Mouse (Mus musculus) liver, embryonic 12.5 days (tissue): Measurements from ENCODE around the gene Galr2. TPM values are rescaled to one million over a fixed set of nuclear protein-coding genes. Genes with fewer than 3 reads are reported as not detected.
"Not testable (repeated sequence)": the region's sequence is repeated elsewhere in the genome, so short reads cannot be mapped to it uniquely, and the experiment has no call there.

ENCODE experiments used
- ATAC-seq: fragments of 200-750 bp; cut with Nextera tagmentation; 2 replicates; pipeline ENCODE4 v1.8.0; 2017; ENCODE audit warnings: moderate number of reproducible peaks, mild to moderate bottlenecking, moderate library complexity
- H3K27ac ChIP-seq: fragments of 300-500 bp; sonication (generic); 2 replicates; pipeline ENCODE4 v1.5.1; 2016; ENCODE audit warnings: mild to moderate bottlenecking
- H3K27me3 ChIP-seq: fragments of 300-500 bp; sonication (generic); replicated peaks from 2 replicates; pipeline ENCODE4 v1.6.1; 2016; ENCODE audit warnings: mild to moderate bottlenecking, moderate library complexity
- H3K36me3 ChIP-seq: fragments of 300-500 bp; sonication (generic); 2 replicates; pipeline ENCODE4 v1.6.1; 2016; ENCODE audit warnings: mild to moderate bottlenecking, moderate library complexity
- H3K4me1 ChIP-seq: fragments of 300-500 bp; sonication (generic); 2 replicates; pipeline ENCODE4 v1.6.1; 2016
- H3K4me2 ChIP-seq: fragments of 300-500 bp; sonication (generic); 2 replicates; pipeline ENCODE4 v1.6.1; 2016; ENCODE audit warnings: mild to moderate bottlenecking, moderate library complexity
- H3K4me3 ChIP-seq: fragments of 300-500 bp; sonication (generic); 2 replicates; pipeline ENCODE4 v1.5.1; 2016; ENCODE audit warnings: mild to moderate bottlenecking, moderate library complexity
- H3K9ac ChIP-seq: fragments of 300-500 bp; sonication (generic); 2 replicates; pipeline ENCODE4 v1.6.1; 2016; ENCODE audit warnings: mild to moderate bottlenecking, moderate library complexity
- H3K9me3 ChIP-seq: fragments of 300-500 bp; sonication (generic); replicated peaks from 2 replicates; pipeline ENCODE4 v1.6.1; 2016; ENCODE audit warnings: mild to moderate bottlenecking, moderate library complexity
- WGBS: fragments of 180-500 bp; shearing (Covaris S2); methylation state at CpG from one replicate; pipeline ENCODE4 v1.1.7; 2016; ENCODE audit not compliant: insufficient replicate concordance; 5-methylcytosine and 5-hydroxymethylcytosine counted together
- polyA plus RNA-seq: library from polyadenylated mRNA; unstranded; fragments of >200 nt; fragmentation: Nextera tagmentation; extraction: Ambion mirVana; gene quantifications from 2 replicates; pipeline ENCODE4 v1.2.1, GENCODE M21; 2016

Galr2 gene
- polyA plus RNA-seq, 1 experiment from 2014 or later, result not detected

DNA sequence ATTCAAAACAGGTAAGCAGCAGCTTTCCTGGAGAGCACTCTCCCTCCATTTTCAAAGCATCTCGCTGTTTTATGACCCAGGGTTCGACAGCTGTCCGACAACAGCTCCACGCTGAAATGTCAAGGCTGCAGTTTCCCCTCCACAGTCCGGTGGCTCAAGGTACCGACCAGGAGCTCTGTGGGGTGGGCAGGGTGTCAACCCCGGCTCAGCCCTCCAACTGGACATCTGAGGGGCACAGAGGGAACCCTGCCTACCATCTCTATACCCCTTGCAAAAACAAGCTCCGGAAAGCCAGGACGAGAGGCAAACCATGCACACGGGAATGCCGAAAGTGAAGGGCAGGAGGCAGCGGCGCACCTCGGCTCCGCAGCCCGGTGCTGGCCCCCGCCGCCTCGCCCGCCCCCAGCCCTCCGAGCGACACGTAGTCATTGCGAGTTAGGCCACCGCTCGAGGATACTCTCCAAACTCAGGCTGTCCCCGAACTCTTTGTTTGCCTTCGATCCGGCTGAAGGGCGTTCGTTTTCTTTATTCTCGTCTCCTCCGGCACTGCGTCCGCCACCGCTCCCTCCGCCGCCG is 7.2 kb upstream of the Galr2 start:
- under 1% methylated on average over 39 of the region's 39 CpGs for WGBS
- peak; percentile 67 for ATAC-seq
- Histone ChIP-seq H3K9me3 (no peaks in the 10 kb centered on the region), H3K27me3 (no peaks in the 10 kb centered on the region), H3K4me1 (peaks cover 49% of the 10 kb centered on the region), H3K36me3 (peaks cover 41% of the 10 kb centered on the region), H3K4me2 (peak overlapping the region; percentile 80), H3K27ac (peak overlapping the region; percentile 82), H3K4me3 (peak overlapping the region; percentile 95), H3K9ac (peak overlapping the region; percentile 94)

DNA sequence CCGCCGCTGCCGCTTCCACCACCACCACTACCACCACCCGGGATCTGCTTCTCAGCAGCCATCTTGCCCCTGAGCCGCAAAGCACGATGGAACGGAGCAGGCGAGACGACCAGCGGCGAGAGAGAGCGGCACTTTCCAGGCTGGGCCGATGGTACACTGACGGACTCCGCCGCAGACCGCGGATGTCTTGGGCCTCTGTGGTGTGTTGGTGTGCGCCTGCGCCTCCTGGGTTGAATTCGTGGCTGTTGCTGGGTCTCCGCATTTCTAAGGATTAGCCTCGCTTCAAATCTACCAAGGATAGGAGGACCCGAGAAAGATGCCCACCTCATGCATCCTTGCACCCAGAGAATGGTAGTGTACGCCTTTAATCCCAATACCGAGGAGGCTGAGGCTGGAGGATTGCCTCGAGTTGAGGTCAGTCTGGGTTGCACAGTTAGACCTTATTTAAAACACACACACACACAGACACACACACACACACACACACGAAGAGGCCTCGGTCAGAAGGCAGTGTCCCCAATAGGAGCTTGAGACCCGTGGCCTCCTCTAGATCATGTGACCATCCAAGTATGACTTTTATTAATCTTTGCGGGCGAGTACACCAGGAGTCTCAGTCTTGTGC is 6.6 kb upstream of the Galr2 start, which contains the start of gene Srp68:
Gene Srp68 (minus strand): TSS at position 173 of the 622 bp plus-strand sequence.
- WGBS, result 2% methylated on average over 32 of the region's 32 CpGs
- Histone ChIP-seq H3K9ac (peak within 1 kb of the TSS; percentile 94), H3K36me3 (peaks cover 35% of the 10 kb centered on the region), H3K4me2 (peak within 1 kb of the TSS; percentile 80), H3K4me1 (peaks cover 49% of the 10 kb centered on the region), H3K27me3 (peaks cover 4% of the 10 kb centered on the region; the same call in 1 of the 2 replicates), H3K9me3 (no peaks in the 10 kb centered on the region), H3K4me3 (peak within 1 kb of the TSS; percentile 95), H3K27ac (peak within 1 kb of the TSS; percentile 82)
- peak; percentile 93 for ATAC-seq

DNA sequence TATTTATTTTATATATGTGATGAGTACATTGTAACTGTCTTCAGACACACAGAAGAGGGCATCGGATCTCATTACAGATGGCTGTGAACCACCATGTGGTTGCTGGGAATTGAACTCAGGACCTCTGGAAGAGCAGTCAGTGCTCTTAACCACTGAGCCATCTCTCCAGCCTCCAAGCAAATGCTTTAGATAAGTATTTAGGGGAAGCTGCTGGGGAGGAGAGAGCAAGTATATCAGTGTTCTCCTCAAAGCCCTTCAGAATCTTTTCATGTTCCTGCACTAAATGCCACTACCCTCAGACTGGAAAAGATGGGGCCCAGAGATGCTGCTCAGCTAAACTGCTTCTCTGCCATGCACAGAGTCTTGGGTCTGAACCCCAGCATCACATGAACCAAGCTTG is 3.6 kb upstream of the Galr2 start:
- WGBS, result 74% methylated on average over 1 of the region's 1 CpGs

DNA sequence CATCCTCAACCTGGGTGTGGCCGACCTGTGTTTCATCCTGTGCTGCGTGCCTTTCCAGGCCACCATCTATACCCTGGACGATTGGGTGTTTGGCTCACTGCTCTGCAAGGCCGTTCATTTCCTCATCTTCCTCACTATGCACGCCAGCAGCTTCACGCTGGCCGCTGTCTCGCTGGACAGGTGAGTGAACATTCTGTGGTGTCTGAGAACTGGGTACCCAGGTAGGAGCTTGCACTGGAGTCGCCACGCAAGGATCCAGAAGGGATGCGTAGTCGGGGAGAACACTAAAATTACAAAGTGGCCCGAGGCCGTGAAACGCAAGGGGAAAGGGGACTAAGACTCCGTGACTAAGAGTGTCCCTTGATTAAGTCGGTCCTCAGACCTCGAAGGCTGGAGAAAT is 932 bp downstream of the Galr2 start:
- H3K4me2 ChIP-seq, result peak overlapping the region; percentile 43
- peaks cover 74% of the 10 kb centered on the region for H3K27me3 ChIP-seq
- H3K36me3 ChIP-seq, result no peaks in the 10 kb centered on the region

More for the DNA sequence above, 3.6 kb upstream of the Galr2 start:
- peaks cover 30% of the 10 kb centered on the region for H3K4me1 ChIP-seq
- not testable (repeated sequence) for H3K36me3 ChIP-seq, ATAC-seq, H3K27ac ChIP-seq, H3K9ac ChIP-seq, H3K9me3 ChIP-seq, H3K4me2 ChIP-seq, H3K4me3 ChIP-seq
- H3K27me3 ChIP-seq, result peaks cover 31% of the 10 kb centered on the region

DNA sequence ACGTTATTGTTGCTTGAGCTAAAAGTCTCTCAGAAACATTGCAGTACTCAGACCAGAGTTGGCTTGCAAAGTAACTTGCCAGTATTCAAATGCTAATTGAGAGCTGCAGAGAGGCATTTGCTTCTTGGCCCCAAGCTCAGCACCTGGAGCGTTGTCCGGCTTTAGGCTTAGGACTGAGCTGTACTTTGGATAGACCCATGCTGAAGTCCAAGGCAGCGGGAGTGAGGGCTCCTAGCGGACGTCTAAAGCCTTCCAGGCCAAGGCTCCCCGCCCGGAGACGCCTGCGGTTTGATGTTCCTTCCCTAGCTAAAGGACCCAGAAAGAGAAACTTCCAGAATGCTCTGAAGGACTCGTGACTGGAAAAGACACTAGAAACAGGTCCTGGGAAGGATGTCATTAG is 1.4 kb downstream of the Galr2 start:
- Histone ChIP-seq H3K36me3 (no peaks in the 10 kb centered on the region), H3K4me2 (no peak overlapping the region), H3K4me1 (peaks cover 9% of the 10 kb centered on the region), H3K9ac (no peak overlapping the region), H3K27ac (no peak overlapping the region), H3K9me3 (peaks cover 4% of the 10 kb centered on the region; the same call in 1 of the 2 replicates), H3K27me3 (peaks cover 74% of the 10 kb centered on the region), H3K4me3 (no peak overlapping the region)
- WGBS, result 1% methylated on average over 11 of the region's 11 CpGs
- ATAC-seq, result no peak

More for the DNA sequence above, 932 bp downstream of the Galr2 start:
- no peak overlapping the region for H3K27ac ChIP-seq
- peaks cover 8% of the 10 kb centered on the region for H3K4me1 ChIP-seq
- no peak for ATAC-seq
- peak overlapping the region; percentile 28 for H3K4me3 ChIP-seq
- no peak overlapping the region for H3K9ac ChIP-seq
- WGBS, result 4% methylated on average over 18 of the region's 18 CpGs
- peaks cover 4% of the 10 kb centered on the region; the same call in 1 of the 2 replicates for H3K9me3 ChIP-seq

DNA sequence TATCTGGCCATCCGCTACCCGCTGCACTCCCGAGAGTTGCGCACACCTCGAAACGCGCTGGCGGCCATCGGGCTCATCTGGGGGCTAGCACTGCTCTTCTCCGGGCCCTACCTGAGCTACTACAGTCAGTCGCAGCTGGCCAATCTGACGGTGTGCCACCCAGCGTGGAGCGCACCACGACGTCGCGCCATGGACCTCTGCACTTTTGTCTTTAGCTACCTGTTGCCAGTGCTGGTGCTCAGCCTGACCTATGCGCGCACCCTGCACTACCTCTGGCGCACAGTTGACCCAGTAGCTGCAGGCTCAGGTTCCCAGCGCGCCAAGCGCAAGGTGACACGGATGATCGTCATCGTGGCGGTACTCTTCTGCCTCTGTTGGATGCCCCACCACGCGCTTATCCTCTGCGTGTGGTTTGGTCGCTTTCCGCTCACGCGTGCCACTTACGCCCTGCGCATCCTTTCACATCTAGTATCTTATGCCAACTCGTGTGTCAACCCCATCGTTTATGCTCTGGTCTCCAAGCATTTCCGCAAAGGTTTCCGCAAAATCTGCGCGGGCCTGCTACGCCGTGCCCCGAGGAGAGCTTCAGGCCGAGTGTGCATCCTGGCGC is 2.3 kb downstream of the Galr2 start:
- H3K27ac ChIP-seq, result no peak overlapping the region
- no peak overlapping the region for H3K4me2 ChIP-seq
- peaks cover 4% of the 10 kb centered on the region; the same call in 1 of the 2 replicates for H3K9me3 ChIP-seq
- 11% methylated on average over 48 of the region's 48 CpGs for WGBS
- H3K4me1 ChIP-seq, result peaks cover 16% of the 10 kb centered on the region
- ATAC-seq, result no peak
- peaks cover 74% of the 10 kb centered on the region for H3K27me3 ChIP-seq
- H3K9ac ChIP-seq, result no peak overlapping the region
- no peak overlapping the region for H3K4me3 ChIP-seq
- H3K36me3 ChIP-seq, result peaks cover 8% of the 10 kb centered on the region; the same call in 1 of the 2 replicates

DNA sequence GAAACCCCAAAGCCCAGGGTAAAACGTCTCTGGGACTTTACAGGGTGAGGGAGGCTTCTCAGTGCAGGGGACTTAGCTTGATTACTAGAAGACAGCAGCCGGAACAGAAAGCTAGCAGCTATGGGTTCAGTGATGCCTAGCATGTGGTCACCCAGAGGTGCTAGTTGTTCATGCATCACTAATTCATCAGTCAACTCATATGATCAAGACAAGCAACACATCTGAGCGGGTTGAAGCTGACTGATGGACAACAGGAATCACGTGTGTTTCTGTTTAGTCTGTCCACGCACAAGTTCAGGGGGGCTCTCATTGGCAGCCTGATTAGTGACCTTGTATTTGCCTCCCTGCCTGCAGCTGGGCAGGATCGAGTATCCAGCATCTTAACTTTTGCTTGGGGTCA is 3.2 kb downstream of the Galr2 start:
- peaks cover 22% of the 10 kb centered on the region for H3K4me1 ChIP-seq
- peaks cover 71% of the 10 kb centered on the region for H3K27me3 ChIP-seq
- H3K9ac ChIP-seq, result no peak overlapping the region
- peaks cover 4% of the 10 kb centered on the region; the same call in 1 of the 2 replicates for H3K9me3 ChIP-seq
- WGBS, result 50% methylated on average over 6 of the region's 6 CpGs
- H3K4me3 ChIP-seq, result no peak overlapping the region
- no peak for ATAC-seq
- H3K4me2 ChIP-seq, result no peak overlapping the region
- peaks cover 18% of the 10 kb centered on the region for H3K36me3 ChIP-seq
- no peak overlapping the region for H3K27ac ChIP-seq

DNA sequence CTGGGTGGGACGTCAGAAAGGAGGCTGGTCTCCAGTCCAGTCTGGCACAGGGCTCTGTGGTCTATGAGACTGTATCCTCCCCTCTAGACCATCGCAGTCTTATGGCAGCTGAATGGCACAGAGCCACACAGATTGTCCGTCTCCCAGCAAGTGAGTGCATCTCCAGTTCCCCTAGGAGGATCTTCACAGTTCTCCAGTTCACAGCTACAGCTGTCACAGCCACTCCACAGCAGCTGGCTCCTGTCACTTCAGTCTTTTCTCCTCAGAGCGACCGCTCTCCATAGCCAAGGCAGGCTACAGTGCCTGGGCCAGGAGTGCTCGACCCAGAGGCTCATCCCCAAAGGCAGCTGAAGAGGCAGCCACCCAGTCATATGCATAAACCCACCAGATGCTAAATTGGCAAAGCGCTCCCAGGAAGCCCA is 5.0 kb downstream of the Galr2 start:
- Histone ChIP-seq H3K27ac (no peak overlapping the region), H3K4me1 (peaks cover 22% of the 10 kb centered on the region), H3K9me3 (peaks cover 4% of the 10 kb centered on the region; the same call in 1 of the 2 replicates), H3K36me3 (peaks cover 30% of the 10 kb centered on the region), H3K4me2 (no peak overlapping the region), H3K27me3 (peaks cover 57% of the 10 kb centered on the region), H3K9ac (no peak overlapping the region), H3K4me3 (no peak overlapping the region)
- ATAC-seq, result no peak
- WGBS, result 61% methylated on average over 7 of the region's 7 CpGs

DNA sequence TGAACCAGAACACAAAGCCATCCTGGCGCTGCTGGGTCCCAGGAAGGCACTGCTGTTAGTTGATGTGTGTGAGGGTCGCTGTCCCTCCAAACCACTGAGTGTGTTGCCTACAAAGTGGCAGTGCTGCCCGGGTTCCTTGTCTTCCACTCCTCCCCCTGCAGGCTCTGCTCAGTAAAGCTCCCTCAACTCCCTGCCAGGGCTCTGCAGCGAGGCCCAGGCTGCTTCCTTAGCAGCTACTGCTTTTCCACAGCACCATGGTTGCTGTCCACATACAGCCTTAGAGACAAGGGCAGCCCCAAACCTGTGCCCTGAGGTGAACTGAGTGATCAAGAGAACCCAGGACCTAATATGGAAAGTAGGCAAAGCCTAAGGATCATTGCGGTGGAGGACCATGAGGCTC is 6.6 kb downstream of the Galr2 start:
- H3K36me3 ChIP-seq, result peaks cover 42% of the 10 kb centered on the region
- H3K4me2 ChIP-seq, result no peak overlapping the region
- H3K9ac ChIP-seq, result no peak overlapping the region
- no peak for ATAC-seq
- H3K27ac ChIP-seq, result no peak overlapping the region
- no peak overlapping the region for H3K4me3 ChIP-seq
- WGBS, result 71% methylated on average over 5 of the region's 5 CpGs
- peaks cover 4% of the 10 kb centered on the region; the same call in 1 of the 2 replicates for H3K9me3 ChIP-seq
- H3K27me3 ChIP-seq, result peaks cover 41% of the 10 kb centered on the region
- H3K4me1 ChIP-seq, result peaks cover 14% of the 10 kb centered on the region

DNA sequence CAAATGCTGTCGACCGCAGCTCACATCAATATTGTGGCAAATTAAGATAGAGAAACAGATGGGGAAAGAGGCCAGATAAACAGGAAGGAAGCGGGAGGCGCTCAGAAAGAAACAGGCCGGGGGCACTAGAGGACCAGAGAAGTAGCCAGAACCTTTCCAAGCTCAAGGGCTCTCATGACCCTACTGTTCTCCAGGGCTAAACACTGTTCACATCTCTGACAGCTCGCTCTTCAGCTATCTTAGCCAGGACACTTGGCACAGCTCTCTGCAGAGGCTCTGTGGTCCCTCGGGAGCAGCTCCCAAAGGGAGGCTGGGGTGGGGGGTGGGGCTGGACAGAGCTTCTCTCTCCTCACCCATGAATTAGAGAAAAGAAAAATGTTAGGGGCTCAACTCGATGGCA is 9.8 kb downstream of the Galr2 start:
- Histone ChIP-seq H3K4me3 (no peak overlapping the region), H3K36me3 (peaks cover 64% of the 10 kb centered on the region), H3K4me2 (no peak overlapping the region), H3K9ac (no peak overlapping the region), H3K4me1 (peaks cover 33% of the 10 kb centered on the region), H3K27ac (no peak overlapping the region), H3K27me3 (peaks cover 9% of the 10 kb centered on the region), H3K9me3 (no peaks in the 10 kb centered on the region)
- ATAC-seq, result no peak
- WGBS, result 50% methylated on average over 8 of the region's 8 CpGs

DNA sequence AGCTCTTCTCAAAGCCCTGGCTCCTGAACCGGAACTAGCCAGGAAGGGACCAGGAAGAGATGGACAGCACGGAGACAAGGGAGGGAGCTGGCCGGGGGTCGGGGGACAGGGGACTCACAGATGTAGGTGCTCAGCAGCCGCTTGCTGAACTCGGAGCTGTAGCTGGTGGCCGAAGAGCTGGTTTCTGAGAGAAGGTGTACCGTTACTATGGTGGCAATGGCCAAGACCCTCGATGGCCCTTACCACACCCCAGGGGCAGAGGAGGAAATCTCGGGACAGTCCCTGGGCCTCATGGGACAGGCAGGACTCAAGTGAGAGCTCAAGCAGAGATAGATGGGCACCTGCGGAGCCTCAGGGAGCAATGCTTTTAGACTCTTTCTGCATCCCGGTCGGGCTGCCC is 11.7 kb downstream of the Galr2 start:
- Histone ChIP-seq H3K4me3 (no peak overlapping the region), H3K9me3 (no peaks in the 10 kb centered on the region), H3K36me3 (peaks cover 76% of the 10 kb centered on the region), H3K4me2 (no peak overlapping the region), H3K27ac (no peak overlapping the region), H3K4me1 (peaks cover 28% of the 10 kb centered on the region), H3K9ac (no peak overlapping the region), H3K27me3 (no peaks in the 10 kb centered on the region)
- ATAC-seq, result no peak
- 86% methylated on average over 13 of the region's 13 CpGs for WGBS

DNA sequence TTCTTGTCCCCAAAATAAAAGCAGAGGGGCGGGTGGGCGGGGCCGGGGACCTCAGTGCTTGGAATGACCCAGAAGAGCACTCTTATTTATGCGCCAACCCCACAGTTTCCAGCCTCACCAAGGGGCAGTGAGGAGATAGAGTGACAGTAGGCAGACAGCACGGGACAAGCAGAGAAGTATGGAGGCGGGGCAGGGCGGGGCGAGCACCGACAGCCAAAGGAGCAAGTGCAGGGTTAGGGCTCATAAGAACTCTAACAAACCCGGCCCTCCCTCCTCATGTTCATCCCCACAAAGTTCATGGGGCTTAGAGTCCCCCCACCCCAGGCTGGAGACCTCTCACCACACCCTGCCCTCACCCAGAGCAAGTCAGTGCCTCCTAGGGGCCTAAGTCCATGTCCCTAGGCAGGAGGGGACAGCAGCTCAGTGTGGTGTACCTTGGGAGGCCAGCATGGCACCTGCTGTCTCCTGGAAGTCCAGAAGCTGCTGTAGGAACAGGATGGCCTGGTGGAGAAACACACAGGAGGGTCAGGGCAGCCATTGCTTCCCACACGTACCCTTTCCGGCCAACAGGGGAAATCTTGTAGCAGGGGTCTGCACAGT is 12.9 kb downstream of the Galr2 start:
- 70% methylated on average over 12 of the region's 12 CpGs for WGBS
- Histone ChIP-seq H3K27ac (no peak overlapping the region), H3K9me3 (no peaks in the 10 kb centered on the region), H3K36me3 (peaks cover 71% of the 10 kb centered on the region), H3K4me3 (no peak overlapping the region), H3K4me2 (no peak overlapping the region), H3K4me1 (peaks cover 19% of the 10 kb centered on the region), H3K9ac (0 out of 2 replicates have a peak overlapping the region, but pooled peaks have one; percentile 6), H3K27me3 (no peaks in the 10 kb centered on the region)
- no peak for ATAC-seq
